Mouse (Mus musculus) heart, postnatal 36 days (tissue): ENCODE data around the gene Ptprs. TPM values are rescaled to one million over a fixed set of nuclear protein-coding genes. Genes with fewer than 3 reads are reported as not detected.

Experiments used
- DNase-seq, 2 experiments: peaks; one replicate each; pipeline ENCODE4 v3.0.0; 2021 to 2022
- intact Hi-C: fragments of 180-260 bp; cut with DNase I; formaldehyde crosslinking; loops from one replicate; pipeline ENCODE4 v1.15.1; 2025
- total RNA-seq, 2 experiments: library from RNA; stranded (reverse); gene quantifications; 2 replicates each; pipeline ENCODE4 v1.2.3; 2021

Ptprs gene
- total RNA-seq, 2 experiments from 2014 or later: 45.8 to 47.7 TPM

GRCm38 (mm10) chr17:56494480-56494879 is 18.2 kb upstream of the Ptprs start:
- no peak for DNase-seq
- intact Hi-C loops: no loop called here

GRCm38 (mm10) chr17:56493841-56494240 is 17.6 kb upstream of the Ptprs start:
- DNase-seq: no peak
- intact Hi-C loops: no loop called here

- intact Hi-C loops: no loop called here
- DNase-seq: no peak
Measured at GRCm38 (mm10) chr17:56490438-56491152, 14.3 kb upstream of the Ptprs start.

- intact Hi-C loops: no loop called here
- no peak for DNase-seq
Measured at GRCm38 (mm10) chr17:56488028-56488427, 11.7 kb upstream of the Ptprs start.

GRCm38 (mm10) chr17:56487441-56487888 is 11.2 kb upstream of the Ptprs start:
- peak; percentile 39 to 52 for DNase-seq
- intact Hi-C loops: no loop called here

- no peak for DNase-seq
- intact Hi-C loops: no loop called here
Measured at GRCm38 (mm10) chr17:56485926-56486325, 9.6 kb upstream of the Ptprs start.

GRCm38 (mm10) chr17:56485118-56485517 is 8.8 kb upstream of the Ptprs start:
- DNase-seq: no peak
- intact Hi-C loops: no loop called here

- DNase-seq: no peak
- intact Hi-C loops: no loop called here
Measured at GRCm38 (mm10) chr17:56482671-56483070, 6.4 kb upstream of the Ptprs start.

- intact Hi-C loops: loop anchor here (1.0 kb wide), 2 partner anchors 53 to 122 kb away; no protein-coding TSS in a partner anchor
- peak; percentile 78 to 80 for DNase-seq
Measured at GRCm38 (mm10) chr17:56479358-56479757, 3.1 kb upstream of the Ptprs start.

- intact Hi-C loops: no loop called here
Measured at GRCm38 (mm10) chr17:56478191-56478611, 1.9 kb upstream of the Ptprs start.

GRCm38 (mm10) chr17:56477191-56477818 is 1.0 kb upstream of the Ptprs start:
- intact Hi-C loops: no loop called here
- no peak for DNase-seq

More at GRCm38 (mm10) chr17:56478191-56478611, 1.9 kb upstream of the Ptprs start:
- no peak for DNase-seq

- intact Hi-C loops: no loop called here
- DNase-seq: peak in 1 of 2 experiments; percentile 38
Measured at GRCm38 (mm10) chr17:56475584-56476401, 490 bp downstream of the Ptprs start.

GRCm38 (mm10) chr17:56474831-56475581 is 1.3 kb downstream of the Ptprs start:
- no peak for DNase-seq

GRCm38 (mm10) chr17:56474311-56474830 is 1.9 kb downstream of the Ptprs start:
- DNase-seq: no peak
- intact Hi-C loops: no loop called here

More at GRCm38 (mm10) chr17:56474831-56475581, 1.3 kb downstream of the Ptprs start:
- intact Hi-C loops: no loop called here

GRCm38 (mm10) chr17:56473611-56473905 is 2.7 kb downstream of the Ptprs start:
- DNase-seq: no peak
- intact Hi-C loops: no loop called here

GRCm38 (mm10) chr17:56472733-56473610 is 3.3 kb downstream of the Ptprs start:
- peak; percentile 64 for DNase-seq
- intact Hi-C loops: no loop called here

GRCm38 (mm10) chr17:56472121-56472520 is 4.2 kb downstream of the Ptprs start:
- DNase-seq: no peak
- intact Hi-C loops: no loop called here

- DNase-seq: no peak
- intact Hi-C loops: no loop called here
Measured at GRCm38 (mm10) chr17:56471136-56471535, 5.1 kb downstream of the Ptprs start.

- intact Hi-C loops: no loop called here
- DNase-seq: no peak
Measured at GRCm38 (mm10) chr17:56470571-56470970, 5.7 kb downstream of the Ptprs start.
